Mouse (Mus musculus) heart, postnatal 0 days (tissue): ENCODE measurements around the gene Isyna1.

Experiments
- CTCF ChIP-seq: IDR thresholded peaks from 2 replicates; pipeline ENCODE4 v1.5.1; 2016; ENCODE audit warnings: antibody characterized with exemption, control low read depth, low read depth
- EP300 ChIP-seq: IDR thresholded peaks from 2 replicates; pipeline ENCODE4 v1.6.1; 2016; ENCODE audit warnings: antibody characterized with exemption, low read depth

- TF ChIP-seq CTCF (no peak), EP300 (no peak)
Observed at GRCm38 (mm10) chr8:70565561-70565960, 28.6 kb upstream of the Isyna1 start.
